Mouse (Mus musculus) kidney, embryonic 15.5 days (tissue): ENCODE data around the gene Cdc37l1. TPM values are rescaled to one million over a fixed set of nuclear protein-coding genes. Genes with fewer than 3 reads are reported as not detected.

Experiments used
- ATAC-seq: fragments of 200-750 bp; cut with Nextera tagmentation; replicated peaks from 2 replicates; pipeline ENCODE4 v1.8.0; 2017; ENCODE audit warnings: moderate TSS enrichment; ENCODE audit not compliant: low FRiP score
- H3K27ac ChIP-seq: fragments of 300-500 bp; sonication (generic); 2 replicates; pipeline ENCODE4 v1.5.1; 2015; ENCODE audit warnings: mild to moderate bottlenecking, inconsistent platforms
- H3K27me3 ChIP-seq: fragments of 300-500 bp; sonication (generic); 2 replicates; pipeline ENCODE4 v1.6.1; 2015; ENCODE audit warnings: inconsistent platforms
- H3K36me3 ChIP-seq: fragments of 300-500 bp; sonication (generic); 2 replicates; pipeline ENCODE4 v1.6.1; 2015; ENCODE audit warnings: inconsistent platforms
- H3K4me1 ChIP-seq: fragments of 300-500 bp; sonication (generic); 2 replicates; pipeline ENCODE4 v1.6.1; 2015; ENCODE audit warnings: inconsistent platforms
- H3K4me2 ChIP-seq: fragments of 300-500 bp; sonication (generic); 2 replicates; pipeline ENCODE4 v1.6.1; 2015; ENCODE audit warnings: moderate library complexity, mild to moderate bottlenecking, inconsistent platforms
- H3K4me3 ChIP-seq: fragments of 300-500 bp; sonication (generic); replicated peaks from 2 replicates; pipeline ENCODE4 v1.5.1; 2015; ENCODE audit warnings: mild to moderate bottlenecking, inconsistent platforms
- H3K9ac ChIP-seq: fragments of 300-500 bp; sonication (generic); 2 replicates; pipeline ENCODE4 v1.6.1; 2015; ENCODE audit warnings: mild to moderate bottlenecking, inconsistent platforms
- H3K9me3 ChIP-seq: fragments of 300-500 bp; sonication (generic); replicated peaks from 2 replicates; pipeline ENCODE4 v1.6.1; 2016; ENCODE audit warnings: inconsistent platforms
- WGBS: fragments of 180-500 bp; shearing (Covaris S2); methylation state at CpG from one replicate; pipeline ENCODE4 v1.1.7; 2015; ENCODE audit warnings: mixed read lengths; 5-methylcytosine and 5-hydroxymethylcytosine counted together
- polyA plus RNA-seq: library from polyadenylated mRNA; unstranded; fragments of >200 nt; fragmentation: Nextera tagmentation; extraction: Ambion mirVana; gene quantifications from 2 replicates; pipeline ENCODE4 v1.2.1, GENCODE M21; 2015

Gene Cdc37l1
- polyA plus RNA-seq: 35.0 and 36.5 TPM in 2 replicates

DNA sequence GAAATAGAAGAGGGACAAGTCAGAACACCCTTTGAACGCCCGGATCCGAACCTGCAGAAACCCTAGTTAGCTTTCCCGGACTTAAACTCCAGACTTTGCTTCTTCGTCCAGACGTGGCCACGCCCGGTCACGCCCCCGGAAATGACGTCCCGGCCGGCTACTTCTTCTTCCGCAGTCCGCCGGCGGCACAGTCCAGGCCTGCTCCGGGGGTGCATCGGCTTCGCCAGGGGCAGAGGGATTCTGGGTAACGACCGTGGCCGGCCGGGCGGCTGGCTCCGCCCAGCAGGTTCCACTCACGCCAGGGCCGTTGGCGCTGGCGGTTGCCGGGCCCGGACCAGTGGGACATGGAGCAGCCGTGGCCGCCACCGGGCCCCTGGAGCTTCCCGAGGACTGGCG, at the start of gene Cdc37l1:
TSS of gene Cdc37l1 (plus strand) at position 159 of the 396 bp plus-strand sequence.
- Histone ChIP-seq H3K9ac (peak within 1 kb of the TSS; percentile 77), H3K36me3 (peaks cover 22% of the 10 kb centered on the region), H3K27ac (peak within 1 kb of the TSS; percentile 84), H3K4me1 (peaks cover 12% of the 10 kb centered on the region), H3K4me3 (peak within 1 kb of the TSS; percentile 77), H3K9me3 (no peaks in the 10 kb centered on the region), H3K27me3 (0 out of 2 replicates have a peak, but pooled peaks cover 10% of the 10 kb centered on the region), H3K4me2 (peak within 1 kb of the TSS; percentile 68)
- WGBS: under 1% methylated on average over 37 of the region's 37 CpGs
- peak; percentile 98 for ATAC-seq

DNA sequence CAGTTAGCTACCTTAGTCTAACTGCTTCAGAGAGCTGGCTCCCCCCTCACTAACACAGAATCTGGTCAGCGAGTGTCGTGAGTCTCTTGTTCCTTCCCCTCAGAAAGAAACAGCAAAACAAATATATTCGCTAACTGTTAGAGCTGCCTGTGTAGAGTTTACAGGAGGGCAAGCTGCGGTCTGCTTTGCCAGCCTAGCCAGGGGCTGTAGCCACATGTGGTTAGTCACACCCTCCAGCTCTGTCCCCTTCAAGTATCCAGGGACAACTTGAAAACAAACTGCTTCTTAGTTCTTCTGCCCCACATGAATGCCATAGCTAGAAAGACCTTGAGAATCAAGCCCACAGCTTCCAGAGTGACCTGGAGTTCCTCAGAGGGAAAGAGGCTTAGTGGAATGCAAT, 48.9 kb upstream of the Cdc37l1 start:
- Histone ChIP-seq H3K27me3 (no peaks in the 10 kb centered on the region), H3K27ac (no peak overlapping the region), H3K36me3 (no peaks in the 10 kb centered on the region), H3K9me3 (no peaks in the 10 kb centered on the region), H3K4me1 (peaks cover 9% of the 10 kb centered on the region), H3K4me3 (no peak overlapping the region), H3K4me2 (no peak overlapping the region), H3K9ac (no peak overlapping the region)
- WGBS: 73% methylated on average over 4 of the region's 4 CpGs
- ATAC-seq: no peak

DNA sequence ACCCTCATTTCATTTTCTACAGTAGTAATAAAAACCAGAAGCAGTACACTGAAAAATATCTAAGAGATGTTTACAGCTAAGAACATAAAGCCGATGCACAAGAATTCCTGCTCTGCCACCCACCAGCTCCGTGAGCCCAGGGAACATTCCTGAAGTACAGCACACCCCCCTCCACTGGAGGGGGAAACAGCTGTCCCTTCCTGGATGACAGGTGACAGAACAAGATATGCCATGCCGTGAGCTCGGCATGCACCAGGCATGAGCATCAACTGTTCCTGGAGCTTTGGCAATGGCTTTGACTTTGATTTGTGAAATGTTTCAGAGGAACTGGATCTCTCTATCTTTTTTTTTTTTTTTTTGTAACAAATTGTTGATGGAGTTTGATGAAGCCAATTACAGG, 43.4 kb upstream of the Cdc37l1 start:
- no peaks in the 10 kb centered on the region for H3K9me3 ChIP-seq
- no peak overlapping the region for H3K4me3 ChIP-seq
- ATAC-seq: no peak
- H3K36me3 ChIP-seq: no peaks in the 10 kb centered on the region
- 52% methylated on average over 4 of the region's 4 CpGs for WGBS
- H3K4me2 ChIP-seq: no peak overlapping the region
- H3K27ac ChIP-seq: no peak overlapping the region
- H3K4me1 ChIP-seq: no peaks in the 10 kb centered on the region
- H3K27me3 ChIP-seq: no peaks in the 10 kb centered on the region
- no peak overlapping the region for H3K9ac ChIP-seq

DNA sequence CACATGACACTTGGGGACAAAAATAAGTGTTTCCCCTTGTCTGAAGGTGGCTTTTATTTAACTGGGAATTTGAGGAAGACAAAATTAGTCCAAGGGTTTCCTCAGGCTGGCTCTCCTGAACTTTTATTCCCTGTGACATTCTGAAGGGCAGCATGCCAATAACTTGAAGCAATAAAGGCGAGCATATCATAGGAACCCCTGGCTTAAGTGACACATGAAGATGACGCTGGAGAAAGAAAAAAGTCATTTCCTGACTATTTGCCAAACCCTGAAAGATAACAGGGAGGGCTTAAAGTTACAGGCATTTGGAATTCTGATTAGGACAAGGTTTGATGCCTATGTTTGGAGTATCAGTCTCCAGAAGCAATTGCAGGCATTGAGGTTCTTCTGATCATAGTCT, 42.8 kb upstream of the Cdc37l1 start:
- H3K27me3 ChIP-seq: no peaks in the 10 kb centered on the region
- WGBS: 65% methylated on average over 2 of the region's 2 CpGs
- H3K4me2 ChIP-seq: no peak overlapping the region
- H3K27ac ChIP-seq: no peak overlapping the region
- ATAC-seq: no peak
- no peak overlapping the region for H3K9ac ChIP-seq
- no peaks in the 10 kb centered on the region for H3K9me3 ChIP-seq
- H3K36me3 ChIP-seq: no peaks in the 10 kb centered on the region
- no peaks in the 10 kb centered on the region for H3K4me1 ChIP-seq
- H3K4me3 ChIP-seq: no peak overlapping the region

DNA sequence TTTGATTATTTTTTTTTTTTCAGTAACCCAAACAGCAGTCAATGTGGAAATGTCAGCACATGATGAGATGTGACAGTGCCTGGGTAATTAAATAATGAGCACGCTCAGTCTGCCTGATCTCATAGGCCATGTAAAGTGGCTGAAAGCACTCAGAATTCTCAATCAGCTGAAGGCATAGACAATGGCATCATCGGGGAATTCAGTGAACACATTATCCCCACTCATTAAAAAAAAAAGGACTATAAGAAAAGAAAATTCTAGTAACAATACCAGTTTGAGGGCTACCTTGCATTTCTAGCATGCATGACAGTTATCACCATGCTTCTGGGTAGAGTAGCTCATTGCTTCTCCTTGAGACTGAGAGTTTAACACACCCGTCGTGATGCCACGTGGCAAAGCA, 38.9 kb upstream of the Cdc37l1 start:
- Histone ChIP-seq H3K36me3 (no peaks in the 10 kb centered on the region), H3K4me3 (no peak overlapping the region), H3K27me3 (no peaks in the 10 kb centered on the region), H3K9ac (no peak overlapping the region), H3K4me1 (no peaks in the 10 kb centered on the region), H3K9me3 (no peaks in the 10 kb centered on the region), H3K4me2 (no peak overlapping the region), H3K27ac (no peak overlapping the region)
- ATAC-seq: no peak
- 83% methylated on average over 5 of the region's 5 CpGs for WGBS

DNA sequence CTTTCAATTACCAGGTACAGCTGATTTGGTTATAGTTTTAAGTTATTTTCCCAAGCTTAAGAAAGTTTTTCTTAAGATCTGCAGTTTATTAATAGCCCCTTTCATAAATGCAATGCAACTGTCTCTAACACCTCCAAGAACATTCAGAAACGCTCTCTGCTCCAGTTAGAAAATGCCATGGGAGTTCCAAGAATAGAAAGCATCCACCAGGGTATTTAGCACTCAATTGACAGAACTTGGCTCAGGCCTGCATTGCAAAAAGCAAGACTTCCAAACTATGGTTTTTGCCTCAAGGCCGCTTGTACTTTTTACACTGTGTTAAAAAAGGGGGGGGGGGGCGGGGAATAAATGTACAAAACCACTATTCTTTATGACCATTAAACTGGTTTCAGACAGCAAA, 27.0 kb upstream of the Cdc37l1 start:
- Histone ChIP-seq H3K9me3 (no peaks in the 10 kb centered on the region), H3K36me3 (no peaks in the 10 kb centered on the region), H3K4me3 (peak overlapping the region; percentile 89), H3K27me3 (peaks cover 10% of the 10 kb centered on the region; the same call in 1 of the 2 replicates), H3K4me2 (peak overlapping the region; percentile 85), H3K9ac (no peak overlapping the region), H3K27ac (no peak overlapping the region), H3K4me1 (peaks cover 15% of the 10 kb centered on the region)
- ATAC-seq: no peak
- WGBS: 47% methylated on average over 3 of the region's 3 CpGs

DNA sequence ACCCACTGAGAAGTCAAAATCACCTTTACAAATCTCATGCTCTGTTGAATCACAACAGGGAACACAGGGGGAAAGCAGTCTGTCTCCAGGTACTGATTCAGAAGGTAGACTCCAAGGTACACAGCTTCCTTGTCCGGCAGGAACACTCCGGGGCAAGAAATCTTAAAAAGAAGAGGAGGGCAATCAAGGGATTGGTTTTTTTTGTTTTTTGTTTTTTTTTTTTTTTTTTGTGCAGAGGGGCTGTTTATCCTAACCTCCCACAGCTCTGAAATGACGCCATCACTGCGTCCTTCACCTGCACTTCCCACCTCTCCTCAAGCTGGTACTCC, 26.7 kb upstream of the Cdc37l1 start:
- Histone ChIP-seq H3K27ac (no peak overlapping the region), H3K36me3 (no peaks in the 10 kb centered on the region), H3K4me3 (peak overlapping the region; percentile 89), H3K9ac (peak overlapping the region; percentile 75), H3K4me1 (peaks cover 15% of the 10 kb centered on the region), H3K9me3 (no peaks in the 10 kb centered on the region), H3K4me2 (peak overlapping the region; percentile 85), H3K27me3 (peaks cover 10% of the 10 kb centered on the region; the same call in 1 of the 2 replicates)
- ATAC-seq: no peak
- WGBS: 2% methylated on average over 4 of the region's 4 CpGs

DNA sequence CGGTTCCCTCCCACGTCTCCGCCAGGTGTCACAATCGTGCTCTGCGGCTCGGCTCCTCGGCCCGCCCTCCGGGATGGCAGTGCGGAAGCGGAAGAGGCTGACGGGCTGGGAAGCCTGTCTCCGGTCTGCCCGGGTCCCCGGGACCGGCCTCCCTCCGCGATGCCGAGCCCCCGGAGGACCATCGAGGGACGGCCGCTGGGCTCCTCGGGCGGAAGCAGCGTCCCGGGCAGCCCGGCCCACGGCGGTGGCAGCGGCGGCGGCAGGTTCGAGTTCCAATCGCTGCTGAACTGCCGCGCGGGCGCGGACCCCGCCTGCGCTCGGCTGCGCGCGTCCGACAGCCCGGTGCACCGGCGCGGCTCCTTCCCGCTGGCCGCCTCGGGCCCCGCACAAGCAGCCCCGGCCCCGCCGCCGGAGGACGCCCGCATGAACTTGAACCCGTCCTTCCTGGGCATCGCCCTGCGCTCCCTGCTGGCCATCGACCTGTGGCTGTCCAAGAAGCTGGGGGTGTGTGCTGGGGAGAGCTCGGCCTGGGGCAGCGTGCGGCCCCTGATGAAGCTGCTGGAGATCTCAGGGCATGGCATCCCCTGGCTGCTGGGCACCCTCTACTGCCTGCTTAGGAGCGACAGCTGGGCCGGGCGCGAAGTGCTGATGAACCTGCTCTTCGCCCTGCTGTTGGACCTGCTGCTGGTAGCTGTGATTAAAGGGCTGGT, 26.2 kb upstream of the Cdc37l1 start, which contains the start of gene Plpp6:
TSS of gene Plpp6 (plus strand) at position 112 of the 710 bp plus-strand sequence.
- peak within 1 kb of the TSS; percentile 75 for H3K9ac ChIP-seq
- ATAC-seq: peak; percentile 94
- under 1% methylated on average over 68 of the region's 73 CpGs for WGBS
- peak within 1 kb of the TSS; percentile 85 for H3K4me2 ChIP-seq
- peak within 1 kb of the TSS; percentile 79 for H3K27ac ChIP-seq
- peak within 1 kb of the TSS; percentile 89 for H3K4me3 ChIP-seq
- H3K36me3 ChIP-seq: no peaks in the 10 kb centered on the region
- peaks cover 10% of the 10 kb centered on the region; the same call in 1 of the 2 replicates for H3K27me3 ChIP-seq
- no peaks in the 10 kb centered on the region for H3K9me3 ChIP-seq
- H3K4me1 ChIP-seq: peaks cover 15% of the 10 kb centered on the region

DNA sequence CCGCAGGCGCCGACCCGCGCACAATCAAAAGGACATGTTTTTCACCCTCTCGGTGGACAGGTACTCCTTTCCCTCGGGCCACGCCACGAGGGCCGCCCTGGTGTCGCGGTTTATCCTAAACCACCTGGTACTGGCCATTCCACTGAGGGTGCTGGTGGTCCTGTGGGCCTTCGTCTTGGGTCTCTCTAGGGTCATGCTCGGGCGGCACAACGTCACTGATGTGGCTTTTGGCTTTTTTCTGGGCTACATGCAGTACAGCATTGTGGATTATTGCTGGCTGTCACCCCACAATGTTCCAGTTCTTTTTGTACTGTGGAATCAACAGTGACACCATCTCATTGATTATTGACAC, 25.6 kb upstream of the Cdc37l1 start:
- H3K27me3 ChIP-seq: peaks cover 10% of the 10 kb centered on the region; the same call in 1 of the 2 replicates
- H3K9me3 ChIP-seq: no peaks in the 10 kb centered on the region
- H3K27ac ChIP-seq: peak overlapping the region; percentile 79; the same call in 1 of the 2 replicates
- ATAC-seq: peak; percentile 52
- WGBS: 6% methylated on average over 16 of the region's 16 CpGs
- peak overlapping the region; percentile 89 for H3K4me3 ChIP-seq
- no peaks in the 10 kb centered on the region for H3K36me3 ChIP-seq
- H3K4me1 ChIP-seq: peaks cover 15% of the 10 kb centered on the region
- H3K9ac ChIP-seq: peak overlapping the region; percentile 75
- H3K4me2 ChIP-seq: peak overlapping the region; percentile 85

DNA sequence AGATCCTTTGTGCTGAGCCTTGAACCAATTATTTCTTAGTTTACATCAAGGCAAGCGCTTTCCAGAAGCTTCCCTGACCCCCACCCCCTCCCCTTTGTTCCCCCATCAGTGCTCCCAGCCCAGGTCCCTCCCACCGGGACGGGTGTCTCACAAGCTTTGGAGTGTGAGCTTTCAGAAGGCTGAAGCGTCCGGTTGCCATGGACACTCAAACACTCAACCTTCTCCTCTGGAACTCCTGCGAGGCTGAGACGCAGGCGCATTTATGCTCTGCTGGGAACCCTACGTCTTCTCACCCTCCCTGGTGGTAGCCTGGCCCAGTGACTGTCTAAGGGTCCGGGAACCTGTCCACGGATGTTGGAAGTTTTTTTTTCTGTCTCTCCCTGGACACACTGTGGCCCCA, 22.5 kb upstream of the Cdc37l1 start, which contains the start of gene 4430402I18Rik:
TSS of gene 4430402I18Rik (minus strand) at position 149 of the 400 bp plus-strand sequence.
- 0 out of 2 replicates have a peak, but pooled peaks have one; percentile 17 for ATAC-seq
- Histone ChIP-seq H3K27ac (no peak within 1 kb of the TSS), H3K4me2 (no peak within 1 kb of the TSS), H3K9me3 (no peaks in the 10 kb centered on the region), H3K36me3 (no peaks in the 10 kb centered on the region), H3K27me3 (peaks cover 5% of the 10 kb centered on the region; the same call in 1 of the 2 replicates), H3K4me1 (peaks cover 18% of the 10 kb centered on the region), H3K9ac (no peak within 1 kb of the TSS), H3K4me3 (no peak within 1 kb of the TSS)
- 8% methylated on average over 11 of the region's 11 CpGs for WGBS

DNA sequence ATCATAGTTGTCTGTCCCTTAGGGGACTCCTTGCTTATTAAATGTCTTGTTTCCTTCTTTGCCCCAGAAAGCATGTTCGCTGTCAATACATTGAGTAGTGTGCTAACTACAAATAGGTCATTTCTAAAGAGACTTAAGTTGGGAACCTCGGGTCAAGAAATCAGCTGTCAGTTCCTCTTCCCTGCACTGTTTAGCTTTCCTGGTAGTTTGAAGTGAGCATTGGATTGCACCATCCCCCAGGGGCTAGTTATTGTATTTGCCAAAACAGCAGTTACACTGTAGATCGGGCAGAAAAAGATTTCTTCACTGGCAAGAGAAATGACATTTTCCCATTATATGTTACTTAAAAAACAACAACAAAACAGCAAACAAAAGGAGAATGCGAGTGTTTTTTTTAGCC, 22.0 kb upstream of the Cdc37l1 start:
- Histone ChIP-seq H3K9ac (no peak overlapping the region), H3K4me2 (no peak overlapping the region), H3K27me3 (peaks cover 3% of the 10 kb centered on the region; the same call in 1 of the 2 replicates), H3K4me1 (peaks cover 18% of the 10 kb centered on the region), H3K9me3 (no peaks in the 10 kb centered on the region), H3K36me3 (no peaks in the 10 kb centered on the region), H3K27ac (no peak overlapping the region), H3K4me3 (no peak overlapping the region)
- no peak for ATAC-seq
- 73% methylated on average over 4 of the region's 4 CpGs for WGBS

DNA sequence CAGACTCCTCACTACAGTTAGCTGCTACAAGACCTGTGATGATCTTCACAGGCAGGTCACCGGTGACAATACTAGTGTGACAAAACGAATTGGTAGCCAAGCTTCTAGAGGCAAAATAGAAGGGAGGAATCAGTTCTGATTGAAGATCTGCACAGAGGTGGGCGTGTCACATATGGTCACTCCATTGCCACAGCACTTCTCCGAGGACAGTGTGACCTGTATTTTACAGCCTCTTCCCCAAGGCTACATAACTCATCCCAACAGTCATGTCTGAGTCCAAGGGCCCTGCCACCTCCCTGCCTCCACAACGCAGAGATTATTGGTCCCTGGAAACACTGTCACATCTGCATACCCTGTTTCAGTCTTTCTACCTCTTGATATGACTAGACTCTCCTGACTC, 20.9 kb upstream of the Cdc37l1 start:
- no peaks in the 10 kb centered on the region for H3K36me3 ChIP-seq
- peaks cover 18% of the 10 kb centered on the region for H3K4me1 ChIP-seq
- peaks cover 3% of the 10 kb centered on the region; the same call in 1 of the 2 replicates for H3K27me3 ChIP-seq
- H3K9me3 ChIP-seq: no peaks in the 10 kb centered on the region
- ATAC-seq: no peak
- 68% methylated on average over 5 of the region's 5 CpGs for WGBS
- H3K9ac ChIP-seq: no peak overlapping the region
- no peak overlapping the region for H3K4me3 ChIP-seq
- H3K27ac ChIP-seq: no peak overlapping the region
- no peak overlapping the region for H3K4me2 ChIP-seq
